Mouse (Mus musculus) cortical plate, adult 2 months (tissue): Measurements from ENCODE around the gene Hcar2. TPM values are rescaled to one million over a fixed set of nuclear protein-coding genes. Genes with fewer than 3 reads are reported as not detected.

Experiments
- H3K27ac ChIP-seq: fragments of 200-500 bp; 2 replicates; pipeline ENCODE4 v1.5.1; 2012; ENCODE audit warnings: low read length, control low read depth, inconsistent platforms; ENCODE audit not compliant: insufficient read depth
- H3K4me1 ChIP-seq: fragments of 200-500 bp; 2 replicates; pipeline ENCODE4 v1.6.1; 2011; ENCODE audit warnings: low read length; ENCODE audit not compliant: control insufficient read depth, insufficient read depth
- H3K4me3 ChIP-seq: fragments of 200-500 bp; 2 replicates; pipeline ENCODE4 v1.5.1; 2011; ENCODE audit warnings: mild to moderate bottlenecking, low read length, control low read depth; ENCODE audit not compliant: insufficient read depth
- CTCF ChIP-seq: fragments of 200-500 bp; IDR thresholded peaks from 2 replicates; pipeline ENCODE4 v1.5.1; 2011; ENCODE audit warnings: mild to moderate bottlenecking, control low read depth, low read length; ENCODE audit not compliant: insufficient read depth; ENCODE audit errors: extremely low read depth
- POLR2A ChIP-seq: fragments of 200-500 bp; IDR thresholded peaks from 2 replicates; pipeline ENCODE4 v1.6.1; 2011; ENCODE audit warnings: mild to moderate bottlenecking, low read length, control low read depth; ENCODE audit not compliant: insufficient read depth; ENCODE audit errors: extremely low read depth
- polyA plus RNA-seq: library from polyadenylated mRNA; depleted of rRNA; stranded (reverse); fragments of >200 nt; gene quantifications from 2 replicates; pipeline ENCODE4 v1.2.3, GENCODE M21; 2012; rRNA removed

Gene Hcar2
- polyA plus RNA-seq, 1 experiment: 0.04 TPM

- no peak for TF ChIP-seq POLR2A
- TF ChIP-seq CTCF: no peak
- Histone ChIP-seq H3K27ac (no peak overlapping the region), H3K4me3 (no peak overlapping the region), H3K4me1 (no peaks in the 10 kb centered on the region)
Measured at GRCm38 (mm10) chr5:123842221-123842934, 22.9 kb downstream of the Hcar2 start.

GRCm38 (mm10) chr5:123837371-123837770, 27.9 kb downstream of the Hcar2 start:
- Histone ChIP-seq H3K4me3 (no peak overlapping the region), H3K4me1 (no peaks in the 10 kb centered on the region), H3K27ac (no peak overlapping the region)
- TF ChIP-seq POLR2A (no peak), CTCF (no peak)

GRCm38 (mm10) chr5:123834836-123835235, 30.5 kb downstream of the Hcar2 start:
- Histone ChIP-seq H3K27ac (no peak overlapping the region), H3K4me1 (no peaks in the 10 kb centered on the region), H3K4me3 (no peak overlapping the region)
- TF ChIP-seq POLR2A: no peak
- TF ChIP-seq CTCF: no peak

GRCm38 (mm10) chr5:123832309-123832708, 33.0 kb downstream of the Hcar2 start:
- H3K4me1 ChIP-seq: no peaks in the 10 kb centered on the region
- no peak overlapping the region for H3K27ac ChIP-seq
- TF ChIP-seq POLR2A (no peak), CTCF (no peak)
- no peak overlapping the region for H3K4me3 ChIP-seq

- H3K27ac ChIP-seq: no peak overlapping the region
- TF ChIP-seq CTCF: peak; percentile 67
- no peak for TF ChIP-seq POLR2A
Measured at GRCm38 (mm10) chr5:123827659-123828091, 37.6 kb downstream of the Hcar2 start.

GRCm38 (mm10) chr5:123822706-123823105, 42.6 kb downstream of the Hcar2 start:
- Histone ChIP-seq H3K27ac (no peak overlapping the region), H3K4me1 (peaks cover 3% of the 10 kb centered on the region; the same call in 1 of the 2 replicates), H3K4me3 (no peak overlapping the region)
- no peak for TF ChIP-seq POLR2A

More at GRCm38 (mm10) chr5:123827659-123828091, 37.6 kb downstream of the Hcar2 start:
- H3K4me3 ChIP-seq: no peak overlapping the region
- H3K4me1 ChIP-seq: 0 out of 2 replicates have a peak, but pooled peaks cover 1% of the 10 kb centered on the region

- H3K4me3 ChIP-seq: no peak overlapping the region
- no peak for TF ChIP-seq POLR2A
- no peak for TF ChIP-seq CTCF
- H3K27ac ChIP-seq: no peak overlapping the region
- peaks cover 3% of the 10 kb centered on the region; the same call in 1 of the 2 replicates for H3K4me1 ChIP-seq
Measured at GRCm38 (mm10) chr5:123821264-123821571, 44.1 kb downstream of the Hcar2 start.

GRCm38 (mm10) chr5:123820501-123821263, 44.6 kb downstream of the Hcar2 start:
- TF ChIP-seq POLR2A: no peak
- peak; percentile 35 for TF ChIP-seq CTCF
- H3K27ac ChIP-seq: no peak overlapping the region

GRCm38 (mm10) chr5:123818941-123819577, 46.2 kb downstream of the Hcar2 start:
- TF ChIP-seq CTCF (no peak), POLR2A (peak; percentile 69)
- Histone ChIP-seq H3K4me1 (peaks cover 3% of the 10 kb centered on the region; the same call in 1 of the 2 replicates), H3K27ac (no peak overlapping the region), H3K4me3 (no peak overlapping the region; the same call in 1 of the 2 replicates)

More at GRCm38 (mm10) chr5:123820501-123821263, 44.6 kb downstream of the Hcar2 start:
- H3K4me3 ChIP-seq: no peak overlapping the region
- H3K4me1 ChIP-seq: peaks cover 3% of the 10 kb centered on the region; the same call in 1 of the 2 replicates

GRCm38 (mm10) chr5:123816891-123817290, 48.4 kb downstream of the Hcar2 start:
- H3K27ac ChIP-seq: no peak overlapping the region
- H3K4me1 ChIP-seq: peaks cover 1% of the 10 kb centered on the region; the same call in 1 of the 2 replicates
- no peak overlapping the region for H3K4me3 ChIP-seq
- TF ChIP-seq CTCF (no peak), POLR2A (no peak)

Other genes with a start within 250 kb of the Hcar2 start
- gene Clip1, start 180.9 kb downstream of the Hcar2 start, polyA plus RNA-seq: 78.2 and 86.5 TPM in 2 replicates
- gene Zcchc8, start 144.4 kb downstream of the Hcar2 start, polyA plus RNA-seq: 42.6 and 47.3 TPM in 2 replicates
- gene Rsrc2, start 116.1 kb downstream of the Hcar2 start, polyA plus RNA-seq: 81.9 and 92.7 TPM in 2 replicates
- gene Kntc1, start 115.8 kb downstream of the Hcar2 start, polyA plus RNA-seq: 0.74 and 1.0 TPM in 2 replicates
- gene Hcar1, start 14.5 kb upstream of the Hcar2 start, polyA plus RNA-seq: 1.1 TPM in 2 replicates
- 46.1 and 54.1 TPM in 2 replicates for gene Denr, start 41.7 kb upstream of the Hcar2 start, polyA plus RNA-seq
- gene Gm43518, start 61.9 kb upstream of the Hcar2 start, polyA plus RNA-seq: 1.0 and 1.8 TPM in 2 replicates
- 5.4 and 6.5 TPM in 2 replicates for gene Ccdc62, start 65.2 kb upstream of the Hcar2 start, polyA plus RNA-seq
- 42.1 and 46.6 TPM in 2 replicates for gene Hip1r, start 108.1 kb upstream of the Hcar2 start, polyA plus RNA-seq
- gene Vps37b, start 166.8 kb upstream of the Hcar2 start, polyA plus RNA-seq: 48.4 and 48.7 TPM in 2 replicates
- gene Abcb9, start 230.3 kb upstream of the Hcar2 start, polyA plus RNA-seq: 35.5 and 37.8 TPM in 2 replicates
- 43.2 and 45.1 TPM in 2 replicates for gene Ogfod2, start 246.8 kb upstream of the Hcar2 start, polyA plus RNA-seq